Mouse (Mus musculus) liver, adult (tissue): Measurements from ENCODE around the gene Dapk2.

ENCODE experiments used
- GATA4 ChIP-seq: IDR thresholded peaks from 2 replicates; pipeline ENCODE4 v1.6.1; 2014; ENCODE audit warnings: mild to moderate bottlenecking, low read length; ENCODE audit not compliant: insufficient replicate concordance

The Dapk2 gene

DNA sequence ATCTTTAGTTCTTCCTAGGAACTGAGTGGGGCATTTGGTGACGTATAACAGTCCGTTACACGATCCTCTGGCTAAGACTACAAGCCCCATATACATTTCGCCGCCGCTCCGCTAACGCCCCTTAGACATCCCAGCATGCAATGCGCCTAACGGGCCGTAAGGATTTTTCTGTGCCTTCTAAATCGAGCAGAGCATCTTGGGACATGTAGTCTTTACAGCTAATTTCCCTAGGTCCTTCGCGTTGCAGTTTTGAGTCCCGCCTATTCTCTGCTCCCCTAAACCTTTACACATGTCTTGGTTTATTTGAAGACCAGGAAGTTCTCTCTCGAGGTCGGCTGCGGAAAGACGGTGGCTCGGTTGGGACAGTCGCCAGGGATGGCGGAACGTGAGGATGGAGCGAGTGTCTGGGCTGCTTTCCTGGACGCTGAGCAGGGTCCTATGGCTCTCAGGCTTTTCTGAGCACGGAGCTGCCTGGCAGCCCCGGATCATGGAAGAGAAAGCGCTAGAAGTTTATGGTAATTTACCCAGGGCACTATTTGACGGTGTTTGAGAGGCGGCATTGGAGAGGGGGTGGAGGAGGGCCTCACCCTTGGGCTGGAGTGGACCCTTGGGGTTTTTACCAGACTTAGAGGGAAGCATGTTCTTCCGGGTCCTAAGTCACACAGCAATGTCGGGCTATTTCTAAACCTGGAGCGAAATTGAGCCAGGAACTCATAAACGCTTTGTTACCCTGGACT lies 31.4 kb upstream of the Dapk2 start, which contains the start of the genes Snx1 and Ciao2a:
Gene Snx1, minus strand, starts transcription at position 132 of the 737 bp plus-strand sequence.
Gene Ciao2a, plus strand, starts transcription at position 156 of the 737 bp plus-strand sequence.
- TF ChIP-seq GATA4, result no peak

DNA sequence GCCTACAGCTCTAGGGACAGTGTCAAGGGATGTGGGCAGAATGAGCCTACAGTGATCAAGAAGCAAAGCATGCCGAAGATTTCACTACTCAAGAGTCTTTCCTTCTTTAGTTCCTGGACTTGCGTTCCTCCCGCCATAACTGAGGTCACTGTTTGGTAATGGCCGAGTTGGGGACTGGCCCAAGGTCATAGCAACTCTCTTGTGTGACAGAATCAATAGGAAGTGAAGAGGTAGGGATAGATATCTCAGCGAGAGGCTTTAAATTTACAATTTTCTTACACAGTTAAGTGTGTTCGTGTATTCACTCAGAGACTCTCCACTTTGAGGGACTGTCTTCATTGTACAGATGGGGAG lies 30.9 kb upstream of the Dapk2 start:
- no peak for TF ChIP-seq GATA4

DNA sequence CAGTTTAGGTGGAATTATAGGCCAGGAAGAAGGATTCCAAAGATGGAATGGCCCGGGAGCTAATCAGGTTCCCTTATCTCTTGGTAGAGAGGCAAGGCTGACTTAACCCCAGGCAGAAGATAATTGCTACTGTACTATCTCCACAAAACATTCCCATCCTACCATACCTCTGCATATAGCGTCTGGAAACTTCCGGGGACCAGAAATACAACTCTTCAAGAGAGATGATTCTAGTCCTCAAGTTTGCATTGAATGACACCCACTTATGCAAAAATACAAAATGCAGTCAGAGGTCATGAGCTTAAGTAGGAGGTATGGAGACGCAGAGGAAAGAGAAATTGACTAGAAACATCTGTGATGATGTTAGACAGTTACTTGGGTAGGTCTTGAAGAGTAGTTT lies 30.1 kb upstream of the Dapk2 start:
- TF ChIP-seq GATA4, result no peak

DNA sequence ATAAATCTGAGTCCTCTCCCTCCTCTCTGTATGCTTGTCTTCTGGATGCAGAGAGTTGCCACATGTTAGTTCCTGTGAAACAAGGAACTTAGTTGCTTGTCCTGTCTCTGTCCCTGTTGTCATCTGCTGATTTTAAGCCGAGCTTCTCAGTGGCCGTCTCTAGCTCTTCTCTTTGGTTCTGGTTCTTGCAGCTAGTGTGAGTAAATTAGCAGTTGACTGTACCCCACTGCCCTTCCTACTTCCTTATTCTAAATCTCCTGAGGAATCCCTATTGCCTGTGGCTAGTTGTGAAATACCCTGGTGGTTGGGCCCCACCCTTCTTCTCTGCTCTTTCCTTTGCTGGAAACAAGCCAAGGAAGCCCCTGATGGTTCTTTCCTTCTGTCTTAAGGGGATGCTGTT lies 26.6 kb upstream of the Dapk2 start:
- no peak for TF ChIP-seq GATA4

DNA sequence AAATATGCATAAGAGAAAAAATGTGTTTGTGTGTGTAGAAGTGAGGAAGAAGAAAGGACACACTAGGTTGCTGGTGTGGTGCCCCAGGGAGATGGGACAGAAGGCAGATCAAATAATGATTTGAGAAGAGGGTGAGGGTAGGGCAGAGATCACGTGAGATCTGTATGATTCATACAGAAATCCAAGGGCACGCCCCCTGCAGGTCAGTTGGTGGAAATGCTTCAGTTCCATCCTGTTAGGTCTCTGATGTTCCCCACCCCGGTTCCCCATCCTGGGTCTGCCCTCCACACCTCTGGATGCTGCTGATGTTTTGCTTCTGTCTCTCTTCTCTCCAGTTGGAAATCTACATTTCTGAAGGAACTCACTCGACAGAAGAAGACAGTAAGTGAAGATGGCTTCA lies 22.1 kb upstream of the Dapk2 start:
- TF ChIP-seq GATA4, result no peak

DNA sequence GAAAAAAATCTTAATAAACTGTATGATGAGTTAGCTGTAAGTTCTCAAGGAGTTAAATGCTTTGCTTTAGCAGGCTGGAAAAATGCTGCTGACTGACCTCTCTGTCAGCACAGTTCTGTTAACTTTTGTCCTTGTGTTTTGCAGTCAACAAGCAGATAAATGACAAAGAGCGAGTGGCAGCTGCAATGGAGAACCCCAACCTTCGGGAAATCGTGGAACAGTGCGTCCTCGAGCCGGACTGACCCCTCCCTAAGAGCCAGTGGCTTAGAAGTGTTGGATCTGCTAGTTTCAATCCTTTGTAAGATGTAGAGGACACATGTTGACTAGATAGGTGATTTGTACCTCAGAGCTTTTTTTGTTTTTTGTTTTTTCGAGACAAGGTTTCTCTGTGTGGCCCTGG lies 19.8 kb upstream of the Dapk2 start:
- no peak for TF ChIP-seq GATA4

DNA sequence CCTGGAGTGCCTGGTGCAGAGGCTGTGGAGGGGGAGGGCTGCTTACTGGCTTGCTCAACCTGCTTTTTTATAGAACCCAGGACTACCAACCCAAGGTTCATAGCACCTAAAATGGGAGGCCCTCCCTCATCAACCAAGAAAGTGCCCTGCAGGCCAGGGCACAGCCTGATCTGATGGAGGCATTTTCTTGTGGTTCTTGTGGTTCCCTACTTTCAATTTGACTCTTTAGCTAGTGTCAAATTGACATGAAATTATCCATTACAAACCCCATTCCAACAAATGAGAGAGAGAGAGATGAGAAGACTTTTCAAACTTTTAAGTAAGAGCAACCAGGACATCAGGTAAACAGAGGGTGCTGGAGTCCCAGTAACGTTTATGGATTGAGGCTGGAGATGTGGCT lies 15.8 kb upstream of the Dapk2 start:
- no peak for TF ChIP-seq GATA4

GRCm38 (mm10) chr9:66144248-66144647 lies 13.8 kb upstream of the Dapk2 start:
- no peak for TF ChIP-seq GATA4

DNA sequence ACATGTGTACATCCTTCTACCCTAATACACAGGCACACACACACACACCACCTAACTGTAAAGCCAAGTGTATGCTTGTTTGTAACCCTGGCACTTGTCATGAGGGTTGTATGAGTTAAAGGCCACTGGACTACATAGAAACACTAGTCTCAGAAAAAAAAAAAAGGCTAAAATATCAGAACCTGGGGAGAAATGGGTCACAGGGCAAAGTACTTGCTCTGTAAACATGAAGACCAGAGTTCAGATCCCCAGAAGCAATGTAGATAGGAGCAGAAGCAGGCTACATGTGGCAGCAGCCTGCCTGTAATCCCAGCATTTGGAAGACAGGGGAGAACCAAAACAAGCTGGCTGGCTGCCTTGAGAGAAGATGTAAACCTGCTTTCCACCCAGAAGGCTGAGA lies 11.9 kb upstream of the Dapk2 start:
- no peak for TF ChIP-seq GATA4

GRCm38 (mm10) chr9:66152011-66152410 lies 6.0 kb upstream of the Dapk2 start:
- no peak for TF ChIP-seq GATA4

- no peak for TF ChIP-seq GATA4
Observed at GRCm38 (mm10) chr9:66153594-66153993, 4.4 kb upstream of the Dapk2 start.

- TF ChIP-seq GATA4, result no peak
Observed at GRCm38 (mm10) chr9:66154013-66154412, 4.0 kb upstream of the Dapk2 start.

DNA sequence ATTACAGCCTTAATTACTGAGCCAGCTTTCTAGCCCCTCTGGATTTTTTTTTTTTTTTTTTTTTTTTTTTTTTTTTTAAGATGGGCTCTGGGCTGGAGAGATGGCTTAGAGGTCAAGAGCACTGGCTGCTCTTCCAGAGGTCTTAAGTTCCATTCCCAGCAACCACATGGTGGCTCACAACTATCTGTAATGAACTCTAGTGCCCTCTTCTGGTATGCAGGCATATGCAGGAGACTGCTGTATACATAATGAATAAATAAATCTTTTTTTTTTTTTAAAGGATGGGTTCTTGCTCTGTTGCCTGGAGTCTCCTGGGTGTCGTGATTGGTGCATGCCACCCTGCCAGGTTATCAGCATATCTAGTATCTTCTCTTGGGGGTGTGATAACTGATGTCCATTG lies 2.5 kb upstream of the Dapk2 start:
- TF ChIP-seq GATA4, result no peak

GRCm38 (mm10) chr9:66158885-66159430 lies 935 bp downstream of the Dapk2 start:
- TF ChIP-seq GATA4, result no peak

GRCm38 (mm10) chr9:66160155-66160554 lies 2.1 kb downstream of the Dapk2 start:
- TF ChIP-seq GATA4, result no peak

GRCm38 (mm10) chr9:66162995-66163394 lies 5.0 kb downstream of the Dapk2 start:
- TF ChIP-seq GATA4, result peak; percentile 70; the same call in 1 of the 2 replicates

DNA sequence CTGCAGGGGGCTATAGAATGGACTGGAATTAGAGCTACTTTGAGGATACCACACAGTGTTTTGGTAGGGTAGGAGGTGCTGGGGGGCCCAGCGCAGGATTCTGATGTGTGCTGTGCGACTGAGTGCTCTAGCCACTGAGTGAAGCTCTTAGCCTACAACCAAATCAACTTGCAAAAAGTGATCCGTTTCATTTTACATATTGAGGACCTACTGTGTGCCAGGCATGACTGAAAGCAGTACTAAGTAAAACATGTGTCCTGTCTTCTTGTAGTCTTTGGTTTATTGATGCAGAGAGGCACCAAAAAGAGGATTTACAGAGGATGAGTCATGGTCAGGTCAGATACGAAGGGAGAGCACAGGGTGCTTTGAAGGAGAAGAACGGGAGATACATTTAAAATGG lies 9.2 kb downstream of the Dapk2 start:
- TF ChIP-seq GATA4, result no peak
